Mouse (Mus musculus) lung, embryonic 15.5 days (tissue): Measurements from ENCODE around the gene Dstyk. TPM values are rescaled to one million over a fixed set of nuclear protein-coding genes. Genes with fewer than 3 reads are reported as not detected.
A peak's percentile ranks its signal among the peaks of the same experiment; 100 is the strongest.

Experiments
- ATAC-seq: fragments of 200-750 bp; cut with Nextera tagmentation; 2 replicates; pipeline ENCODE4 v1.8.0; 2017; ENCODE audit warnings: moderate number of reproducible peaks, borderline replicate concordance; ENCODE audit not compliant: low FRiP score, low TSS enrichment; ENCODE audit errors: extremely low read depth
- H3K27ac ChIP-seq: fragments of 300-500 bp; sonication (generic); 2 replicates; pipeline ENCODE4 v1.5.1; 2015; ENCODE audit warnings: moderate library complexity, mild to moderate bottlenecking, inconsistent platforms
- H3K27me3 ChIP-seq: fragments of 300-500 bp; sonication (generic); 2 replicates; pipeline ENCODE4 v1.6.1; 2015; ENCODE audit warnings: inconsistent platforms
- H3K36me3 ChIP-seq: fragments of 300-500 bp; sonication (generic); 2 replicates; pipeline ENCODE4 v1.6.1; 2015; ENCODE audit warnings: inconsistent platforms
- H3K4me1 ChIP-seq: fragments of 300-500 bp; sonication (generic); 2 replicates; pipeline ENCODE4 v1.6.1; 2015; ENCODE audit warnings: inconsistent platforms
- H3K4me2 ChIP-seq: fragments of 300-500 bp; sonication (generic); 2 replicates; pipeline ENCODE4 v1.6.1; 2015; ENCODE audit warnings: inconsistent platforms, mild to moderate bottlenecking, moderate library complexity
- H3K4me3 ChIP-seq: fragments of 300-500 bp; sonication (generic); 2 replicates; pipeline ENCODE4 v1.5.1; 2015; ENCODE audit warnings: mild to moderate bottlenecking, inconsistent platforms
- H3K9ac ChIP-seq: fragments of 300-500 bp; sonication (generic); 2 replicates; pipeline ENCODE4 v1.6.1; 2015; ENCODE audit warnings: inconsistent platforms
- H3K9me3 ChIP-seq: fragments of 300-500 bp; sonication (generic); 2 replicates; pipeline ENCODE4 v1.6.1; 2016; ENCODE audit warnings: inconsistent platforms
- WGBS: fragments of 180-500 bp; shearing (Covaris S2); methylation state at CpG from one replicate; pipeline ENCODE4 v1.1.7; 2015; 5-methylcytosine and 5-hydroxymethylcytosine counted together
- polyA plus RNA-seq: library from polyadenylated mRNA; unstranded; fragments of >200 nt; fragmentation: Nextera tagmentation; extraction: Ambion mirVana; gene quantifications from 2 replicates; pipeline ENCODE4 v1.2.1, GENCODE M21; 2015

Gene Dstyk
- polyA plus RNA-seq, 1 experiment from 2014 or later, result 15.4 TPM

DNA sequence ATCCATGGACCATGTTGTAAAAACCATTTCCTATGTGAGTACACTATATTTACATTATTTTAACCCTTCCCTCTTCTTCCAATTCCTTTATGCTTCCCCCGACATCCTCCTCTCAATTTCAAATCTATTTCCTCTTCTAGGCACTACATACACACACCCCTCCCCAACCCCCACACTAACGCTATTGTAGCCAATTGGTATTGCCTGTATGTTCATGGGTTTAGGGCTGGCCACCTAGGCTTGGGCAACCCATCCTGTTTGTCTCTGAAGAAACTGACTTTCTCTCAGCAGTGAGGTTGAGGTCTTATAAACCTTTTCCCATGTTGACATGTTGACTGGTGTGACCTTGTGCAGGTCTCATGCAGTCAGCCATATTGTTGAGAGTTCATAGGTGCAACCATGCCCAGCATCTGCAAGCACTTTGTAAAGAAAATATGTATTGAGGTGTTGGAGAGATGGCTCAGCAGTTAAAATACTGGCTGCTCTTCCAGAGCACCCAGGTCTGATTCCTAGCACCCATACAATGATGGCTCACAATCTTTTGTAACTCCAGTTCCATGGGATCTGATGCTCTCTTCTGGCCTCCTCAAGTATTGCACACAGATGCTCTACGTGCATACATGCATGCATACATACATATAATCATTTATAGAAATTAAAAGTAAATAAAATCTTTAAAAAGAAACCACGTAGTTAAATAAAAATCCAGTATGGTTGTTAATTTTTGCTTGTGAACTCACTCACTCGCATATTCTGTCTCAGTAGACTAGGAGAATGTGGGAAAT lies 5.7 kb downstream of the Dstyk start:
- Histone ChIP-seq H3K27me3 (no peaks in the 10 kb centered on the region), H3K9ac (no peak overlapping the region), H3K4me1 (peaks cover 13% of the 10 kb centered on the region), H3K4me2 (no peak overlapping the region), H3K4me3 (no peak overlapping the region), H3K9me3 (no peaks in the 10 kb centered on the region), H3K27ac (no peak overlapping the region), H3K36me3 (no peaks in the 10 kb centered on the region; the same call in 1 of the 2 replicates)
- no peak for ATAC-seq
- WGBS, result 87% methylated on average over 5 of the region's 5 CpGs

DNA sequence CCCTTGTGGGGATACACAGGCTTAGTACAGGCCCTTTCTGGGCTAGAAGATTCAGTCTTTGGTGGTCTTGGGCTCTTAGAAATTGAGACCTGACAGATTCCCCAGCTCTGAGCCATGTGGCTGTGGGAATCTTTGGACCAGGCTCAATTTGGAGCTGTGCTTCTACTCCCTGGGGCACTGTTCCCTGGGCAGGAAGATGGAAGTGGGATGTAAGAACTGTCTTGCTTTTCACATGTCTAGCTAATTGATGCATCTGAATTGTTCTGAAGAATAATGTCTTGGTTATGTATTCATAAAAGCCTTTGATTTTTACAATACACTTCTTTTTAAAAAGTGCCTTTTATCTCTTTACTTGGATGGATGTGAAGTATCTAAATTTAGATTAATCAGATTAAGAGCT lies 8.2 kb downstream of the Dstyk start:
- no peak overlapping the region for H3K4me2 ChIP-seq
- no peak for ATAC-seq
- no peaks in the 10 kb centered on the region for H3K27me3 ChIP-seq

DNA sequence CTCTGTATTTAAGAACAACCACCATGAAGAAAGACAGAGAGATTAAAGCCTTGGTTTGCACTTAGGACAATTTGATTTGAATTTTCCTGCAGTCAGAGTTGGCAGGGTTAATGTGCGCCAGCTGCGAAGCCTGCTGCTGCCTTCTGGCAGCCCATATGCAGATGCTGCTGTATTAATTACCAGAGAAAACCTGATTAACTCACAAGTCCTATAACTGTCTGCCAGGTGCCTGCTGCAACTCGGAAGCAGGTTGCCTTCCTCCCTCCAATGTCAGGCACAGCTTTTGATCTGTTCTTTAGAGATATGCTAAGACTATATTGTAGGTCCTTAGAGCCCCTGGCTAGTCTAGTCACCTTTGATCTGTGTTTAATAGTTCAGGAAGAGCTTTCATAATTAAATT lies 13.5 kb downstream of the Dstyk start:
- Histone ChIP-seq H3K9ac (no peak overlapping the region), H3K4me3 (no peak overlapping the region), H3K36me3 (0 out of 2 replicates have a peak, but pooled peaks cover 5% of the 10 kb centered on the region), H3K4me1 (peaks cover 8% of the 10 kb centered on the region; the same call in 1 of the 2 replicates), H3K27ac (no peak overlapping the region), H3K4me2 (no peak overlapping the region), H3K27me3 (no peaks in the 10 kb centered on the region), H3K9me3 (no peaks in the 10 kb centered on the region)
- WGBS, result 76% methylated on average over 3 of the region's 3 CpGs
- no peak for ATAC-seq

More for the DNA sequence above, 8.2 kb downstream of the Dstyk start:
- Histone ChIP-seq H3K9ac (no peak overlapping the region), H3K4me3 (no peak overlapping the region), H3K36me3 (no peaks in the 10 kb centered on the region; the same call in 1 of the 2 replicates), H3K4me1 (no peaks in the 10 kb centered on the region), H3K27ac (no peak overlapping the region), H3K9me3 (no peaks in the 10 kb centered on the region)

DNA sequence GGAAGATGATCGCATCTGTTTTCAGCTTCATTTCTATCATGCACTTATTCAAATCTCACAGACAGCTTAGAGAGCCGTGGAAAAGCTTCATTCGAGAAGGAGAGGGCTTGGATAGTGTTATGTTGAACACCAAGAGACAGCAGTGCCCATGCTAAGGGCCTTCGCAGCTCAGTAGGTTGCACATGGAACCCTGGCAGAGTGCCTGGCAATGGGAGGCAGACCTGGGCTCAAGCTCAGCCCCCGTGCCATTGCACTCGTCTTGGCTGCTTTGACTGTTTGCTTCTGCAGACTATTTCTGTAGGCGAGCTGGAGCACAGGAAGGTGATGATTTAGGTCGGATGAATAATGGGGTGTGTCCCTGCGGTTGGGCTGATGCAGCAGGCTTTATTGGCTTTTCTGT lies 14.4 kb downstream of the Dstyk start:
- Histone ChIP-seq H3K4me1 (peaks cover 8% of the 10 kb centered on the region; the same call in 1 of the 2 replicates), H3K9me3 (no peaks in the 10 kb centered on the region), H3K4me2 (no peak overlapping the region), H3K9ac (no peak overlapping the region), H3K27me3 (no peaks in the 10 kb centered on the region), H3K36me3 (0 out of 2 replicates have a peak, but pooled peaks cover 5% of the 10 kb centered on the region), H3K4me3 (no peak overlapping the region), H3K27ac (no peak overlapping the region)
- 47% methylated on average over 9 of the region's 9 CpGs for WGBS
- ATAC-seq, result no peak

DNA sequence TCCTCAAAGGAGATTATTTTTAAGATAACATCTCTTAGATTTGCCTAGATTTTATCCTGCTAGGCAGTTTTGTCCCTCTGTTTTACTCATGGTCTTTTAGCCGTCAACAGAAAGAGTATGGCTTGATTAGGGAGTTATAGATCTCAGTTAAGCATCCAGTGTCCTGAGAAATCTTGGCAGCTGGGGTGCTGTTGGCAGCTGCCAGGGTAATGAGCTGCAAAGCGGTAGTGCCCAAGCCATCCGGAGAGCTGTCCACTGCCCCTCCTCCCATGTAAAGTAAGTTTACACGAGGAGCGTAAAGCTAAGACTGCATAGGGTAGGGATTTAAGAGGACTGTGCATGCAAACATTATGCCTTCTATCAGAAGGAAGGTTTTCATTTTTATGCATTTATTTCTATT lies 16.0 kb downstream of the Dstyk start:
- 0 out of 2 replicates have a peak, but pooled peaks cover 5% of the 10 kb centered on the region for H3K36me3 ChIP-seq
- H3K4me1 ChIP-seq, result peaks cover 8% of the 10 kb centered on the region; the same call in 1 of the 2 replicates
- H3K9ac ChIP-seq, result no peak overlapping the region
- H3K9me3 ChIP-seq, result no peaks in the 10 kb centered on the region
- no peak overlapping the region for H3K4me3 ChIP-seq
- no peak overlapping the region for H3K27ac ChIP-seq
- H3K4me2 ChIP-seq, result no peak overlapping the region
- ATAC-seq, result no peak
- 54% methylated on average over 5 of the region's 5 CpGs for WGBS
- no peaks in the 10 kb centered on the region for H3K27me3 ChIP-seq

DNA sequence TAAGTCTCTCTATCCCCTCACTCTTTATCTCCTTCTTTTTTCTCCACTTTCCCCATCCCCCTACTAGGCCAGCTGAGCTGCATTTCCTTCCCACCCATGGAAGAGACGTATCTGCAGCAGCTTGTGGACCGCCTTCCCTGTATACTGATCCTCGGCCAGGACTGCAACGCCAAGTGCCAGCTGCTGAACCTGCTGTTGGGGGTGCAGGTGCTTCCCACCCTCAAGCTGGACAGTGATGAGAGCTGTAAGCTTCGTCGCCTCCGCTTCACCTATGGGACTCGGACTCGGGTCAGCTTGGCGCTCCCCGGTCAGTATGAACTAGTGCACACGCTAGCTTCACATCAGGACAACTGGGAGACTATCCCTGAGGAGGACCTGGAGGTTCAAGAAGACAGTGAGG lies 16.7 kb downstream of the Dstyk start:
- H3K9me3 ChIP-seq, result no peaks in the 10 kb centered on the region
- no peak overlapping the region for H3K27ac ChIP-seq
- H3K4me3 ChIP-seq, result no peak overlapping the region
- 0 out of 2 replicates have a peak, but pooled peaks cover 5% of the 10 kb centered on the region for H3K36me3 ChIP-seq
- H3K4me2 ChIP-seq, result no peak overlapping the region
- H3K4me1 ChIP-seq, result peaks cover 8% of the 10 kb centered on the region; the same call in 1 of the 2 replicates
- no peak overlapping the region for H3K9ac ChIP-seq
- H3K27me3 ChIP-seq, result no peaks in the 10 kb centered on the region
- WGBS, result 92% methylated on average over 12 of the region's 12 CpGs
- no peak for ATAC-seq

DNA sequence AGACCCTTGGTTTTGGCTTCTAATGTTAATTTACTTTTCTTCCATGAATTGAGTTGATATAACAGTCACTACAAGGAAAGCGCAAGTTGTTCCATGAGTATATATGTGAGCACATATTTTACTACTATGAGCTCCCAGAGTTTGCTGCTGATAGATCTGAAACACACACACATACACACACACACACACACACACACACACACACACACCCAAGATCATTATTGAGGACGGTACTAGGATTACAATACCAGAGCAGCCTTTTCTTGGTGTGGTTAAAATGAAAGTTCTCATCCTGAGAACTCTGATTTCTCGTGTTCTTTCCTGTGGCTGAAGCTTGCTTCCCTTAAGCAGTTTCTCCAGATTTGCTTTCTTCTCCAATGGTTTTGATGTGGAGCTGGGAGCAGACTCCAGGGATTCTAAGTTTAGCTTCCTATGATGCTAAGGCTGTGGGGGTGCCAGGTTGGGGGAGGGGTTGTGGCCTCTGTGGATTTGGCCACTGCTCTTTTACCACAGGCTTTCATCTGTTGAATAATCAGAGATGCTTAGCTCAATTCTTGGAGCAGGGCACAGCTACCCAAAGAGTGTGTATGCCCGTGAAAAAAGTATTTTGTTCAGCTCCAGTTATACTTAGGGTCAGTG lies 19.1 kb downstream of the Dstyk start:
- Histone ChIP-seq H3K4me3 (no peak overlapping the region), H3K4me2 (no peak overlapping the region), H3K36me3 (peaks cover 15% of the 10 kb centered on the region), H3K9ac (no peak overlapping the region), H3K27me3 (no peaks in the 10 kb centered on the region), H3K4me1 (peaks cover 8% of the 10 kb centered on the region; the same call in 1 of the 2 replicates), H3K27ac (peak overlapping the region; percentile 0; the same call in 1 of the 2 replicates), H3K9me3 (0 out of 2 replicates have a peak, but pooled peaks cover 3% of the 10 kb centered on the region)
- no peak for ATAC-seq
- WGBS, result 69% methylated on average over 4 of the region's 4 CpGs

DNA sequence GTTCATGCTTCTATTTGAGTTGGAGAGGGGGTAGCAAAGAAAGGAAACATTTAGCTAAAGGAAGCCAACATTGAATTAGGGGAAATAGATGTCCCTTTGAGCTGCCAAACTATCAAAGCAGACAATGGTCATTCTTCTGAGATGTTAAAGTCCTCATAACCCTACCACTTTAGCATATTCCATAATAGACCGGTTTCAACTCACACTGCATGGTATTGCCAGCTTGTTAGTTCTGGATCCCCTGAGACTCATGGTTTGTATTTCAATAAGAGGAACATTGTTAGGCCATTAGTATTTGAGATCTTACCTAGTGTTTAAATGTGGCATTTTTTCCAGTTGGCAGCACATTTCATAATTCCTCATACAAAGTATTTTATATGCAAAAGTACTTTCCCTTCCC lies 19.6 kb downstream of the Dstyk start:
- Histone ChIP-seq H3K27ac (peak overlapping the region; percentile 5; the same call in 1 of the 2 replicates), H3K36me3 (peaks cover 15% of the 10 kb centered on the region), H3K4me2 (no peak overlapping the region), H3K27me3 (no peaks in the 10 kb centered on the region), H3K4me3 (no peak overlapping the region), H3K9ac (no peak overlapping the region), H3K9me3 (0 out of 2 replicates have a peak, but pooled peaks cover 3% of the 10 kb centered on the region), H3K4me1 (peaks cover 3% of the 10 kb centered on the region; the same call in 1 of the 2 replicates)
- no peak for ATAC-seq
- 79% methylated on average over 1 of the region's 1 CpGs for WGBS

DNA sequence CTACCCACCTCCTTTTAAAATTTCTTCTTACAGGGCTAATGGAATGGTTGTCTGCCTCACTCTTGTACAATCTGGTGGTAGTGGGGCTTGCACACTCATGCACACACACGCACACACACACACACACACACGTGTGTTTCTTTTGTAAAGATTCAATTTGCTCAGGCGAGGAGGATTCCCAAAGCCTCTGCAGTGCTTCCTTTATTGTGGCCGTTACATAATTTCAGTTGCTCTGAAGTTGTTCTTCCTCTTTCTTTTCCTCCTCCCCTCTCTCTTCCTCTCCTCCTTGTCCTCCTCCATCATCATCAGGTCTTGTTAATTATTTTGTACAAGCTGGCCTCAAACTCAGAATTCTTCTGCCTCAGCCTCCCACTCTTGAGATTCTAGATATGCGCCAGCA lies 20.0 kb downstream of the Dstyk start:
- no peak overlapping the region for H3K4me3 ChIP-seq
- no peaks in the 10 kb centered on the region for H3K27me3 ChIP-seq
- H3K36me3 ChIP-seq, result peaks cover 15% of the 10 kb centered on the region
- peak overlapping the region; percentile 5; the same call in 1 of the 2 replicates for H3K27ac ChIP-seq
- 80% methylated on average over 5 of the region's 5 CpGs for WGBS
- H3K9me3 ChIP-seq, result 0 out of 2 replicates have a peak, but pooled peaks cover 3% of the 10 kb centered on the region
- ATAC-seq, result no peak
- no peaks in the 10 kb centered on the region for H3K4me1 ChIP-seq
- H3K4me2 ChIP-seq, result no peak overlapping the region
- H3K9ac ChIP-seq, result no peak overlapping the region

DNA sequence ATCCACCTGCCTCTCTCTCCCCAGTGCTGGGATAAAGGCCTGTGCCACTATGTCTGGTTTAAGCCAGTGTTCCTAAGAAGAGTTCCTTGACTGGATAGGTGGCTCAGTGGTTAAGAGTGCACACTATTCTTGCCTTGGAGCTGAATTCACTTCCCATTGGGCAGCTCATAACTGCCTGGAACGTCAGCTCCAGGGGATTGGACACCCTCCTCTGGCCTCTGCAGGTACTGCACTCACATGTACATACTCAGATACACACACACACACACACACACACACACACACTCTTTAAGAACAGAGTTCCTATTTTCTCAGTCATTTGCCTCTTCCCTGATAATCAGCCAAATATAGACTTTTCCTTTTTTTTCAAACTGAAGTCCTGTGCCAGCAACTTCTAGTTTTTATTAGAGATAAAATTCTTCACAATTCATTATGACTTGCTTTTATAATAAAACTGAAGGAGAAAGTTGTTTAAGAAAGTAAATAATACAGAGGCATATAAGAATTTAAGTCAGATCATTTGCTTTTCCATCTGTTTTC lies 23.6 kb downstream of the Dstyk start:
- no peaks in the 10 kb centered on the region for H3K27me3 ChIP-seq
- no peak for ATAC-seq
- 68% methylated on average over 1 of the region's 1 CpGs for WGBS
- no peak overlapping the region for H3K4me2 ChIP-seq
- H3K9me3 ChIP-seq, result 0 out of 2 replicates have a peak, but pooled peaks cover 3% of the 10 kb centered on the region
- no peak overlapping the region for H3K27ac ChIP-seq
- H3K4me3 ChIP-seq, result no peak overlapping the region
- peaks cover 13% of the 10 kb centered on the region for H3K36me3 ChIP-seq
- no peaks in the 10 kb centered on the region for H3K4me1 ChIP-seq
- no peak overlapping the region for H3K9ac ChIP-seq

DNA sequence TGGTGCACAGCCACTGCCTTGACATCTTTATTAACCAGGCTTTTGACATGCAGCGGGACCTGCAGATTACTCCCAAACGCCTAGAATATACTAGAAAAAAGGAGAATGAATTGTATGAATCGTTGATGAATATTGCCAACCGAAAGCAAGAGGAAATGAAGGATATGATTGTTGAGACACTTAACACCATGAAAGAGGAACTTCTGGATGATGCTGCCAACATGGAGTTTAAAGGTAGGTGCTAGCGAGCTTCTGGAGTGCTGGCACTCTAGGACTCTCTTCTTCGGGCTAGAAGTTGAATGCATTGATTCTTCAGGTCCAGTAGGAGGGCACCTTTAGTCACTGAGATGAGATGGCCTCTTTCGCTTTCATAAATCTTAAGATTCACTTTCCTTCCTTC lies 32.4 kb downstream of the Dstyk start:
- no peak overlapping the region for H3K4me2 ChIP-seq
- H3K9ac ChIP-seq, result no peak overlapping the region
- ATAC-seq, result no peak
- peaks cover 26% of the 10 kb centered on the region for H3K36me3 ChIP-seq
- H3K4me3 ChIP-seq, result no peak overlapping the region
- 89% methylated on average over 7 of the region's 7 CpGs for WGBS
- no peak overlapping the region for H3K27ac ChIP-seq
- H3K27me3 ChIP-seq, result no peaks in the 10 kb centered on the region
- H3K4me1 ChIP-seq, result no peaks in the 10 kb centered on the region
- no peaks in the 10 kb centered on the region for H3K9me3 ChIP-seq

DNA sequence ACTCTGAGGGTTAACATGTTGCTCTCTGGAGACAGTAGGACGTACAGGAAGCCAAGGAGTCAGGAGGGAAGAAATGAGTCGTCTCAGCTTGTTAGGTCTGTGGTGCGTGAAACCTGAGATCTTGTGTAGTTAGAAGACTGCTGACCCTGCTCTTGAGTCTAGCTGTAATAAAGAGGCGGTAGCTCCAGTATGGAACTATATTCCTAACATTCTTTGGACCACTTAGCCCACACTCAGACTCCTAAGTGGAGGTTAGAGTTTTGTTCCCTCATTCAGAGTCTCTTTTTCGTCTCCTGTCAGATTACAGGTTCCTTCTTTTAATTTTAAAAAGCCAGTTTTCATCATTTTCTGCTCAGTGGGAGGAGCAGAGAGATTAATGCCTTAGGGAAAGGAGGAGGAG lies 47.3 kb downstream of the Dstyk start:
- Histone ChIP-seq H3K4me3 (no peak overlapping the region), H3K9me3 (no peaks in the 10 kb centered on the region), H3K36me3 (peaks cover 25% of the 10 kb centered on the region), H3K9ac (no peak overlapping the region), H3K4me2 (no peak overlapping the region), H3K27ac (peak overlapping the region; percentile 20; the same call in 1 of the 2 replicates), H3K4me1 (peaks cover 18% of the 10 kb centered on the region), H3K27me3 (no peaks in the 10 kb centered on the region)
- 53% methylated on average over 5 of the region's 5 CpGs for WGBS
- no peak for ATAC-seq
